Mouse (Mus musculus) adrenal gland, adult 2 months (tissue): Measurements from ENCODE around the gene Erbb4. TPM values are rescaled to one million over a fixed set of nuclear protein-coding genes. Genes with fewer than 3 reads are reported as not detected.

Experiments
- DNase-seq: peaks from one replicate; pipeline ENCODE4 v3.0.0; 2021
- polyA plus RNA-seq: library from polyadenylated mRNA; depleted of rRNA; stranded (reverse); fragments of >200 nt; gene quantifications from 2 replicates; pipeline ENCODE4 v1.2.3, GENCODE M21; 2012
- total RNA-seq, 2 experiments: library from RNA; stranded (reverse); gene quantifications; 2 replicates each; pipeline ENCODE4 v1.2.3; 2021

Gene Erbb4
- total and polyA plus RNA-seq, 3 experiments: 0.19 to 1.8 (median 0.38) TPM

DNA sequence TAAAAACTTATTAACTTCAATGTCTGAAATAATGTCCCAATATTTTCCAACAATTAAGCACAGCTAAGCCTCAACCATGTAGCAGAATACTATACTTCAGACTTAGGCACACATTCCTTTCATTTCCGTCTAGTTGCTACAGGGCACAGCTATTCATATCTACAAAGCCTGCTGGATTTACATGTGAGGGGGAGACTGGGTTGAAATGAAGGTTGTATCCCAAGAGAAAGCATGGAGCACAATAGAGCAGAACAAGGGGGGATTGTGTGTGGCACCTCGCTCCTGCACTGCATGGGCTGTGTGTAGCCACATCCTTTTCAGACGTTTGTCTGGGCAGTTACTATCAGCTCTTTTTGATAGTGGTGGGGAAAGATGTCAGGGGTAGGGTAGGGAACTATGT, 83.0 kb downstream of the Erbb4 start:
- no peak for DNase-seq

DNA sequence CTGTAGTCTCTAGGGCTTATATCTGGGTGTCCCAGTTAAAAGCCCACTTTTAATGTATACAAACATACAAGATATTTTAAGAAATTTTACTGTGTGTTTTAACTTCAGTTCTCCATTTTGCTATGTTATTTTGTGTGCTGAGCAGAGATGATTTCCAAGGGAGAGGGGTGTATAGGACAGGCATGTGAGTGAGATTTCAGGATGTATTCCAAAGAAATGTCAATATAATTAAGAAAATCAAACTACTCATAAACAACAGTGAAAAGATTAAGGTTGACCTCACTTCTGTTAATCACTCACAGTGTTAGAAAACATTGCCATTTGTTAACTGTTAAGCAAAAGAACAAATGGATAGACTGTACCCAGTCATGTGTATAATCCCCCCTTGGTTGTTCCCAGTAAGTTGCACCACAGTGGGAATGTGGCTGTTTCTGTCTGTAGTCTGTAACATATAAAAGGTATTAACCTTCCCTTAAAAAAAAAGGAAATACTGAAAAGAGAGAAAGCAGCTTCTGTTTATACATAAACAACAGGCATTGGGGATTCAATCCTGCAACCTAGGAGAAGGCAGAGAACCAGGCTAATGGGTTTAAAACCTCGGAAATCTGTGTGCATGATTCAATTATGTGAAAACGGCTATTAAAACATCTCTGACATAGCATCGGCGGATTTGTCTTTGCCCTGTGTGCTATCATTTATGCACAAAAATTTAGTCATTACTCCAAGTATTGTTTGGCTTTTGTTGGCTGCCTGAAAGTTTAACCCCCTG, 84.5 kb downstream of the Erbb4 start:
- no peak for DNase-seq

DNA sequence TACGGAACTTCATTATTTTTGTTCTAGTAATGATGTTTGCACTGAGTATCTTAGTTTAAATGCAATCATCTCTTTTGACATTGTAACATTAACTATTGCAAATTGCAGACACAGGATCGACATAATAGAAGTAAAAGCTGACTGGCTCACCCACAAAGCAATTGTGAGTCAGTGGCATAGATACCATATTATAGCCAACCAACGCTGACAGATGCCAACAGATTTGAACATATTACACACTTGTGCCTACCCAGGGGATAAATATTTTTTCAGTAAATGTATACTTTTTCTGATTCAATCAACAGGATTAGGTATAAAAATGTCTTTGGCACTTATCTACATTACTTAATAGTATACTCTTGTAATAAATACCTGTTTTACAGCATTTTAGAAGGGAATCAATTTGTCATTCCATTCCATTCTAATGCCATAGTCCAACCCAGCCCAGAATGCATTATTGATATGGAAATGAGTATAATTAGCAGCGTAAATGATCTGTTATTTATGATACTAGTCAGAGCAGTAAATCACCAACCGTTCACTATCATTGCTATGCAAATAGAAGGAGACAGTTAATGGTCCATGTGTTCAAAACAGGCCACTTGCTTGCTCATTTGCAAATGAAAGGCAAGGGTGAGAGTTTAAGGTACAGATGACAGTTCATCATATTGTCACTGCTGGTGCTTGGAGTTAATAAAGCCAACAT, 97.9 kb downstream of the Erbb4 start:
- no peak for DNase-seq

- DNase-seq: no peak
Observed at GRCm38 (mm10) chr1:69001371-69001770, 106.5 kb downstream of the Erbb4 start.

GRCm38 (mm10) chr1:68979251-68979650, 128.6 kb downstream of the Erbb4 start:
- no peak for DNase-seq

GRCm38 (mm10) chr1:68978571-68978970, 129.3 kb downstream of the Erbb4 start:
- DNase-seq: no peak

GRCm38 (mm10) chr1:68973355-68974127, 134.3 kb downstream of the Erbb4 start:
- peak; percentile 45 for DNase-seq

GRCm38 (mm10) chr1:68964127-68964526, 143.7 kb downstream of the Erbb4 start:
- DNase-seq: no peak

DNA sequence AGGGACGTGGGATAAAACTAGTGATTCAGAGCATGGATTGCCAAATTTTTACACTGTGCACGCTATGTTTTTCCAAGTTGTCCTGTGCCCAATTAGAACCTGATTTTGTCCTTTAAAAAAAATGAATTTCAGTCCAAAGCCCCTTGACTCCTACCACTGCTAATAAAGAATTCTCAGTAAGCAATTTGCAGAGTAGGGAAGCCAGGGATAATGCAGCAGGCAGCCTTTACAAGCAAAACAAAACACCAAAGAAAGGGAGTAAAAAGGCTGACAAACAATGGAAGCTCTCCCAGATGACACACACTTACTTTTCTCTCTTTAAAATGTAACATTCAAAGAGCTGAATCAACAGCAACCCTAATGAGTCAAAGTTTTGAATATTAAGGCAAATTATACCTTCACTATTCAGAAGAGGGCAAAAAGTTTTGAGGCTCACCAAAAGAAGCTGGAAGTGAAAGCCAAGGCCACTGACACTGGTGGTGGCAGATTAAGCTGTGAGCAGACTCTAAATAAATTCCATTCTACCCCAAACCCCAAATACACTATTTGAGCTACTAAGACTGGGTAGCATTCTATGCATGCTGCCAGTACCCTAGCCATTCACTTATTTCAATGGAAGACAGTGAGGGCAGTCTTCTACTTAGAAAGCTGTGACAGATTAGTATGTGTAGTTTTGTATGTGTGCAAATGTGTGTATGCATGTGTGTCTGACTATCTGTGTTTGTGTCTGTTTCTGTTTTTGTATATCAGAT, 146.3 kb downstream of the Erbb4 start:
- DNase-seq: no peak

GRCm38 (mm10) chr1:68956766-68957533, 150.9 kb downstream of the Erbb4 start:
- DNase-seq: no peak

GRCm38 (mm10) chr1:68955482-68955881, 152.4 kb downstream of the Erbb4 start:
- no peak for DNase-seq

DNA sequence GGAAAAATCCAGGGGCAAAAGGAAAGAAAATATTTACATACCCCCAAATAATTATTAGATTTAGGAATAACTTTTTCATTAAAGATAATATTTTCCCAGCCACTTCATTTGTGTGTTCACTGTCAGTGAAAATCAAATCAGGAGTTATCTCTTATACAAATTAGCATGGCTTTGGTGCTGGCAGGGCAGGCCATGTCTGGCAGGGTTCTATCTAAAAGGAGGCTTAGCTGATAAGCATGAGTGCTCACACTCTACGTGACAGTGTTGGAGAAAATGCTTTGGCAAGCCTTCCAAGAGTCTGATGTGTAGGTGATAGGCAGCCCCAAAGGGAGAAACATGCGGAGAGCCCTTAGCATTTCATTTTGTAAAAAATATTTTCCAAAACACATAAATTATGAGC, 164.7 kb downstream of the Erbb4 start:
- DNase-seq: no peak

DNA sequence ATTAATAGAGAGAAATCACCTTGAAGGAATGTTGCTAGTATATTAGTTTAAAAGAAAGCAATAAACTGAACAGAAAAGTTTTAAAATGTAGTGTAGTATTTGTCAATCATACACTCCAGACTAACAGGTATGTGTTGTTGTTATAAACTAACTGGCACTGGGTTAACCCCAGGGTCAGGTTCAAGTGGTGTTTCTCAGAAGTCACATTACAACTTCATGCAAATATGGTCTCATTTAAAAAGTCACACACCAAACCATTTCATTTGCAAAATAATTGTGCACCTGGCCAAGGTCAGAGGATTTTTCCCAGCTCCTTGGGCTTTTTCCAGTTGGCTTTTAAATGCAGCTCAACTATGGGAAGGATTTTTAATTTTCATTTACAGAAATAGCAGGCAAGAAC, 173.1 kb downstream of the Erbb4 start:
- no peak for DNase-seq

DNA sequence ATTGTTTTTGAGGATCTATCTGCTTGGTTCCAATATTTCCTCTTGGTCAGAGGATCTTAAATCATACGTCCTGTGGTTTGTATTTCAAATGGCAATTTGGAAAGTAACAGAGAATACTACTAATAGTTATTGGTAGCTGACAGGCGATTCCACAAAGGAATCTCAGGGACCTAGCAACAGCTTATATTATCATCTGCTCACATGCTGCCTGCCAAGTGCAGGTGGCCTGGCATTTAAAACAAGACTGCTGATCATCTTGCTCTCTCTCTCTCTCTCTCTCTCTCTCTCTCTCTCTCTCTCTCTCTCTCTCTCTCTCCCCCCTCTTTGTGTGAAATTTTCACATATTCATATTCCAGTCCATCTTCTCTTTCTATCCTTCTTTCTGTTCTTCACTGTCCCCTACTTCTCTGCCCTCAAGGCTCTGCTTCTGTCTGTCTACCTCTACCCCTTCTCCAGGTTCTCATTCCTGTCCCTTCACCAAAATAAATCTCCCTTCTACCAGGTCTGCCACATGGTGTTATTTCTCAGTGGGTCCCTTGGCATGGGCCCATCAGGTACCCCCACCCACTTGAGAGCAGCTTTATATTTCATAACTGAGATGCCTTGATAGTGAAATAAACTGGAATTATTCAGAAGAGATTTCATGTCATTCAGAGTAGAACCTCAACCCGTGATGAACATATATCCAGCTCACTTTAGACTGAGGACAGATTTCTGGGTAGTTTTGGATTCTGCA, 174.4 kb downstream of the Erbb4 start:
- no peak for DNase-seq

DNA sequence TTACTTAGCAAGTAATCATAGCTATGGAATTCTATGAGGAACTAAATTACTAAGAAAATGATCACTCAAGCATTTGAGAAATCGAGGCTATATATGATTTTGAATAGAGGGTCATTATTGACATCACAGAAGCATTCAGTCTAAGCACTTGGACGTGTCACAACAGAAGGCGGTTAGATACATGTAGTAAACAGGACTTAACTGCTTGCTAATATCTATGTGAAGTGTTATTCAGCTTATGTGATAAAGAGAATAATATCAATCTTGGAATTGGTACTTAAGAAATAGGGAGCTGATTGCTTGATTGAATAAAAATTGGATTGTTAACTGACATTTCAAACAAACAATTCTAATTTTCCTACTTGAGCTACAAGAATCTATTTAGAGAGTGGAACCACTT, 190.0 kb downstream of the Erbb4 start:
- no peak for DNase-seq

DNA sequence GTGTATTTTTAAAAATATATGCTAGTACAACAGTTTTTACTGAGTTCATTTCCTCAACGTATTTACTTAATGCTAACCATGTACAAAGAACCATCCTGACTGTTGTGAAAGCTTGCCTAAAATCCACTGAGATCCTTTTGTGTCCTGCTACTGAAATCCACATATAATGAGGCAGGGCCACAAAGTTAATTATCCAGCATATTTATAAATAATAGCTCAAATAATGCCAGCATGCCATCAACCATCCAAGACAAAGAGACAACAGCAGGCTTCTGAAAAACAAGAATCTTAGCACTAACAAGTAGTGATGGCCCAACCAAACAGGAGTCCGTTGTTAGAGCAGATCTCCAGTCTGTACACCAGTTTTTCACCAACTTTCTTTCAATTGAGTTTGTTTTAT, 215.8 kb downstream of the Erbb4 start:
- DNase-seq: no peak

- no peak for DNase-seq
Observed at GRCm38 (mm10) chr1:68886823-68887222, 221.0 kb downstream of the Erbb4 start.

- no peak for DNase-seq
Observed at GRCm38 (mm10) chr1:68874954-68875353, 232.9 kb downstream of the Erbb4 start.

DNA sequence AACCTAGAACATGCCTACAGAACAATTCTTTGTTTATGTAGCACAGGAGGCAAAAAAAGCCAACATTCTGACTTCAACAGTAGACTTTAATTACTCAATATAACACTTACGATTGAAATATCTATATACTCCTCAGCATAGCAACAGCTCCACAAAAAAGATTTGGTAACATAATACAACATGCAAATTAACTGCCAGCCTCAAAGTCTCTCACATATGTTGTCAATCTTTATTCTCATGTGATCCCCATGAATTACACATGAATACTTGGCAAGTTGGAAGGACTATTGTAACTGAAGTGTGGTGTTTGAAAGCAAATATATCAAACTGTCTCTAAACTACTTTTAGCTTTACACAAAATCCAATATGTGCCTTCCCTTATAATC, 234.2 kb downstream of the Erbb4 start:
- no peak for DNase-seq

- DNase-seq: no peak
Observed at GRCm38 (mm10) chr1:68872976-68873634, 234.8 kb downstream of the Erbb4 start.
